ENCODE assay signal across 16 mouse cellular contexts in the genomic region with DNA sequence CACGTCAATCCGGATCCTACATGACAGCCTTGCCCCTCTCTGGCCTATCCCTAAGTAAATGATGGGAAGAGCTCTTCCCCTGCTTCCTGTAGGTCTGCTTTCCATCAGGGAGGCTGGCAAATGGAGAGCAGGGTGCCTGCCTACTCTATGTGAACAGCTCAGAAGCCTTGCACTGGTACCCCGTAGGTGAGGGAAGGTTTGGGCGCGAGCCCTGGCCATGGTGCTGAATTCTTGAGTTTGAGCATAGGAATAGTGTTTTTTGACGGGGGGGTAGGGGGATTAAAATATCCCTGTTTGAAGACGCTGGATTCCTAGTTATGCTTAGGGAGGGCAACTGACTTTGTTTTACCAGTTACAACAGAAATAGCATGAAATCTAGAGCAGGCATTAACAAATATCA.
DNase-seq lines count a peak whose midpoint lies in the region; ATAC-seq and TF ChIP-seq lines count a peak whose summit lies in the region.
"Had no signal": no experiment of that assay in that cellular context is flagged by ENCODE, and none has a peak within 500 bp of the region (broad histone marks: within the 10 kb centered on the region; RNA-seq: fewer than 3 reads in every experiment).

No protein-coding gene starts in this region.

- TF ChIP-seq POLR2A in myocyte (IDR thresholded peaks at IDR 0.05; ENCODE audit: insufficient read length, low read depth) = no peak

- H3K4me3 ChIP-seq in hindbrain, embryonic 10.5 days = no peak overlapping the region
- H3K4me3 ChIP-seq in hindbrain, embryonic 13.5 days = no peak overlapping the region
- H3K4me3 ChIP-seq in myocyte = no peak overlapping the region
- H3K4me3 ChIP-seq in forebrain, postnatal 0 days (ENCODE audit: low read depth, low read length) = no peak overlapping the region
- H3K4me3 ChIP-seq: embryonic facial prominence, embryonic 13.5 days; heart, adult 2 months; midbrain, embryonic 12.5 days had no signal

- H3K79me2 ChIP-seq in myocyte (ENCODE audit: control insufficient read depth, insufficient read depth) = no peaks in the 10 kb centered on the region

- 46% methylated on average over 7 of the region's 7 CpGs for WGBS in hindbrain, embryonic 10.5 days
- 59% methylated on average over 7 of the region's 7 CpGs for WGBS in hindbrain, embryonic 13.5 days
- 60% methylated on average over 7 of the region's 7 CpGs for WGBS in forebrain, postnatal 0 days

- H3K4me1 ChIP-seq in hindbrain, embryonic 10.5 days (replicated peaks) = no peaks in the 10 kb centered on the region
- 0 out of 2 replicates have a peak, but pooled peaks cover 6% of the 10 kb centered on the region for H3K4me1 ChIP-seq in hindbrain, embryonic 13.5 days (replicated peaks)
- 0 out of 2 replicates have a peak, but pooled peaks cover 4% of the 10 kb centered on the region for H3K4me1 ChIP-seq in forebrain, postnatal 0 days (ENCODE audit: insufficient read depth)
- H3K4me1 ChIP-seq: embryonic facial prominence, embryonic 13.5 days; midbrain, embryonic 12.5 days had no signal

- no peaks in the 10 kb centered on the region for H3K36me3 ChIP-seq in hindbrain, embryonic 10.5 days
- peaks cover 5% of the 10 kb centered on the region for H3K36me3 ChIP-seq in hindbrain, embryonic 13.5 days
- no peaks in the 10 kb centered on the region for H3K36me3 ChIP-seq in myocyte (ENCODE audit: control insufficient read depth, insufficient read depth)
- H3K36me3 ChIP-seq in forebrain, postnatal 0 days (ENCODE audit: insufficient read depth) = no peaks in the 10 kb centered on the region
- H3K36me3 ChIP-seq: embryonic facial prominence, embryonic 13.5 days; midbrain, embryonic 12.5 days had no signal

- no peak for ATAC-seq in hindbrain, embryonic 13.5 days (ENCODE audit: low FRiP score)
- no peak for ATAC-seq in forebrain, postnatal 0 days
- ATAC-seq: activated CD4-positive, CD25-positive, alpha-beta regulatory T cell, adult 4 months; hindbrain, embryonic 16.5 days had no signal

- no peak for TF ChIP-seq CTCF in forebrain, postnatal 0 days (IDR thresholded peaks at IDR 0.05; ENCODE audit: low read depth)

- no peak overlapping the region for H3K4me2 ChIP-seq in hindbrain, embryonic 13.5 days
- no peak overlapping the region for H3K4me2 ChIP-seq in myocyte (ENCODE audit: low read depth)
- no peak overlapping the region for H3K4me2 ChIP-seq in forebrain, postnatal 0 days (ENCODE audit: low read depth)
- H3K4me2 ChIP-seq: embryonic facial prominence, embryonic 13.5 days; midbrain, embryonic 12.5 days had no signal

- no peak overlapping the region for H3ac ChIP-seq in myocyte (ENCODE audit: control insufficient read depth, insufficient read length)

- no peak overlapping the region for H3K27ac ChIP-seq in hindbrain, embryonic 10.5 days
- no peak overlapping the region for H3K27ac ChIP-seq in hindbrain, embryonic 13.5 days
- H3K27ac ChIP-seq in forebrain, postnatal 0 days (ENCODE audit: low read depth, low read length) = no peak overlapping the region
- H3K27ac ChIP-seq: embryonic facial prominence, embryonic 13.5 days; heart, adult 2 months; midbrain, embryonic 12.5 days had no signal

- peak; percentile 39 for DNase-seq in hindbrain, embryonic 10.5 days (ENCODE audit: low spot score)
- peak; percentile 42 for DNase-seq in retina, embryonic 14.5 days (ENCODE audit: low spot score)
- DNase-seq in retina, postnatal 1 day = no peak
- peak; percentile 55 for DNase-seq in embryo, embryonic 10 days (ENCODE audit: low spot score)
- DNase-seq in layer of hippocampus, postnatal 25 days (ENCODE audit: extremely low spot score in 1 of 2, low spot score in 1 of 2) = no peak
- DNase-seq in forebrain, postnatal 0 days = no peak
- DNase-seq: heart, adult 2 months; lung, adult 18-20 months; thymus, postnatal 36 days had no signal

- H3K9ac ChIP-seq in hindbrain, embryonic 13.5 days = no peak overlapping the region
- no peak overlapping the region for H3K9ac ChIP-seq in forebrain, postnatal 0 days
- H3K9ac ChIP-seq: embryonic facial prominence, embryonic 13.5 days; midbrain, embryonic 12.5 days had no signal

- H3K9me3 ChIP-seq in hindbrain, embryonic 10.5 days = no peaks in the 10 kb centered on the region
- H3K9me3 ChIP-seq in hindbrain, embryonic 13.5 days = no peaks in the 10 kb centered on the region
- H3K9me3 ChIP-seq in forebrain, postnatal 0 days (ENCODE audit: low read length) = no peaks in the 10 kb centered on the region
- H3K9me3 ChIP-seq: embryonic facial prominence, embryonic 13.5 days; midbrain, embryonic 12.5 days had no signal

- no peaks in the 10 kb centered on the region for H3K27me3 ChIP-seq in hindbrain, embryonic 10.5 days (ENCODE audit: insufficient read depth, poor library complexity, severe bottlenecking)
- H3K27me3 ChIP-seq in hindbrain, embryonic 13.5 days = no peaks in the 10 kb centered on the region
- no peaks in the 10 kb centered on the region for H3K27me3 ChIP-seq in myocyte (ENCODE audit: control insufficient read depth, insufficient read depth, insufficient read length)
- H3K27me3 ChIP-seq in forebrain, postnatal 0 days (ENCODE audit: insufficient read depth, low read length) = no peaks in the 10 kb centered on the region
- H3K27me3 ChIP-seq: CH12.LX; embryonic facial prominence, embryonic 13.5 days; midbrain, embryonic 12.5 days had no signal

TF ChIP-seq in myocyte, 11 proteins besides CTCF, POLR2A, EP300 and RAD21:
- TF ChIP-seq SRF (IDR thresholded peaks at IDR 0.05; ENCODE audit: control insufficient read depth, insufficient read length, low read depth) (no peak), MAX (IDR thresholded peaks at IDR 0.05; ENCODE audit: low read depth) (no peak), REST (IDR thresholded peaks at IDR 0.05; ENCODE audit: insufficient read depth, insufficient read length) (peak; percentile 36), MYOG (IDR thresholded peaks at IDR 0.05; ENCODE audit: control insufficient read depth in 1 of 3, insufficient read depth in 1 of 3, insufficient read length in 2 of 3, low read depth in 2 of 3) (no peak)

Comparison
In these comparisons a context has a peak if more than half of its experiments do, and no peak if none do; other contexts are left out.
1. DNase-seq: peak in hindbrain, embryonic 10.5 days (single experiment), retina, embryonic 14.5 days (single experiment) and embryo, embryonic 10 days (single experiment); none in retina, postnatal 1 day (single experiment), layer of hippocampus, postnatal 25 days (0 of 2) and forebrain, postnatal 0 days (single experiment).